Comparison of ENCODE assay signal across 12 mouse cellular contexts in the genomic region with DNA sequence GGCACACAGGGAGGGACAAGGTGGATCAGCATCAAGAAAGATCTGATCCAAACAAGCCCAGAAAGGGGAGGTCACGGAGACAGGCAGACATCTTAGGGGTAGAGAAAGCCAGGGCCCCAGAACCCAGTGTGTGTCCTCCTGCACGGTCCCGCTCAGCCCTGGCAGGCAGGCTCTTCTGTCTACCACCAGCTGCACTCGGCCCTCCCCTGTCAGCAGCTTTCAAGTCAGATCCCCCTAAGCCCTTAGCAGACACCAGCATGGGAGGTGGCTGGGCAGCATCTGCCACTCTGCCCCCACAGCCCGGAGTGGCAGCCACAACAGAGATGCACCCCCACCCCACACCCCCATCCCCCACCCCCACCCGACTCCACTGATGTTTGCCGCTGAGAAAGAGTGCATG. TPM values are rescaled to one million over a fixed set of nuclear protein-coding genes. Genes with fewer than 3 reads are reported as not detected.
DNase-seq lines count a peak whose midpoint lies in the region; ATAC-seq lines count a peak whose summit lies in the region.
"Had no signal": no experiment of that assay in that cellular context is flagged by ENCODE, and none has a peak within 500 bp of the region (broad histone marks: within the 10 kb centered on the region; RNA-seq: fewer than 3 reads in every experiment).

No protein-coding gene starts in this region.

- no peak for ATAC-seq in heart, embryonic 13.5 days (ENCODE audit: extremely low read depth, insufficient number of reproducible peaks, low FRiP score, low TSS enrichment)
- peak; percentile 59 for ATAC-seq in forebrain, embryonic 13.5 days
- peak; percentile 51 for ATAC-seq in midbrain, embryonic 11.5 days (ENCODE audit: low FRiP score)
- no peak for ATAC-seq in erythroblast, adult 5-6 weeks (replicated peaks; ENCODE audit: low FRiP score, poor library complexity, severe bottlenecking)
- ATAC-seq: inflammation-experienced regulatory T-cells, adult 6 months had no signal

- no peaks in the 10 kb centered on the region for H3K36me3 ChIP-seq in heart, embryonic 13.5 days
- peaks cover 11% of the 10 kb centered on the region; the same call in 1 of the 2 replicates for H3K36me3 ChIP-seq in forebrain, embryonic 13.5 days (ENCODE audit: poor library complexity, severe bottlenecking)
- H3K36me3 ChIP-seq in midbrain, embryonic 11.5 days (ENCODE audit: control insufficient read depth, insufficient read depth, low read length) = no peaks in the 10 kb centered on the region

- no peak overlapping the region; the same call in 1 of the 2 replicates for H3K4me2 ChIP-seq in heart, embryonic 13.5 days
- peak overlapping the region; percentile 84 for H3K4me2 ChIP-seq in forebrain, embryonic 13.5 days
- H3K4me2 ChIP-seq in midbrain, embryonic 11.5 days = peak overlapping the region; percentile 100

- H3K27me3 ChIP-seq in heart, embryonic 13.5 days (replicated peaks) = peaks cover 35% of the 10 kb centered on the region
- H3K27me3 ChIP-seq in forebrain, embryonic 13.5 days = no peaks in the 10 kb centered on the region; the same call in 1 of the 2 replicates
- peaks cover 4% of the 10 kb centered on the region for H3K27me3 ChIP-seq in midbrain, embryonic 11.5 days (ENCODE audit: control insufficient read depth, insufficient read depth, low read length)

- H3K9me3 ChIP-seq in heart, embryonic 13.5 days = peaks cover 7% of the 10 kb centered on the region
- no peaks in the 10 kb centered on the region for H3K9me3 ChIP-seq in forebrain, embryonic 13.5 days (replicated peaks)
- H3K9me3 ChIP-seq in midbrain, embryonic 11.5 days (ENCODE audit: control insufficient read depth, low read length) = no peaks in the 10 kb centered on the region

- 26% methylated on average over 7 of the region's 7 CpGs for WGBS in heart, embryonic 13.5 days
- 25% methylated on average over 7 of the region's 7 CpGs for WGBS in forebrain, embryonic 13.5 days
- 23% methylated on average over 7 of the region's 7 CpGs for WGBS in midbrain, embryonic 11.5 days

- peak overlapping the region; percentile 37; the same call in 1 of the 2 replicates for H3K9ac ChIP-seq in heart, embryonic 13.5 days
- peak overlapping the region; percentile 98 for H3K9ac ChIP-seq in forebrain, embryonic 13.5 days
- H3K9ac ChIP-seq in midbrain, embryonic 11.5 days (ENCODE audit: low read length) = peak overlapping the region; percentile 33; the same call in 1 of the 2 replicates

- H3K4me3 ChIP-seq in heart, embryonic 13.5 days = no peak overlapping the region
- peak overlapping the region; percentile 94 for H3K4me3 ChIP-seq in forebrain, embryonic 13.5 days
- peak overlapping the region; percentile 62 for H3K4me3 ChIP-seq in midbrain, embryonic 11.5 days (ENCODE audit: low read depth, low read length)

- no peak overlapping the region for H3K27ac ChIP-seq in heart, embryonic 13.5 days (replicated peaks)
- peak overlapping the region; percentile 94 for H3K27ac ChIP-seq in forebrain, embryonic 13.5 days
- H3K27ac ChIP-seq in midbrain, embryonic 11.5 days (ENCODE audit: low read depth, low read length) = no peak overlapping the region

- H3K4me1 ChIP-seq in heart, embryonic 13.5 days = peaks cover 30% of the 10 kb centered on the region
- peaks cover 47% of the 10 kb centered on the region for H3K4me1 ChIP-seq in forebrain, embryonic 13.5 days
- peaks cover 11% of the 10 kb centered on the region for H3K4me1 ChIP-seq in midbrain, embryonic 11.5 days (ENCODE audit: control insufficient read depth, insufficient read depth, low read length)

- DNase-seq in heart, postnatal 14 days = no peak
- peak; percentile 87 for DNase-seq in midbrain, embryonic 11.5 days (ENCODE audit: low spot score, missing footprints)
- peak; percentile 55 for DNase-seq in thymus, postnatal 0 days (ENCODE audit: low spot score)
- DNase-seq in lung, postnatal 10 days = no peak
- DNase-seq in frontal cortex, postnatal 10 days (ENCODE audit: low spot score in 2 of 2) = no peak
- DNase-seq: embryo, embryonic 11 days; gastrocnemius, postnatal 36 days; lung, postnatal 36 days had no signal

- intact Hi-C loops in heart, postnatal 14 days (cut with DNase I) = no loop called here

RNA-seq across cellular contexts. Expression of gene Podxl2, which starts 2.0 kb away (rescaled TPM):
- 44.1 and 46.1 TPM in 2 replicates for polyA plus RNA-seq in heart, embryonic 13.5 days (2015; fragmentation: Nextera tagmentation; extraction: Ambion mirVana)
- 10 to 100 TPM; 26.7 to 27.4 TPM for total RNA-seq in heart, postnatal 14 days (2021)
- 355 and 357 TPM in 2 replicates for polyA plus RNA-seq in forebrain, embryonic 13.5 days (2015; fragmentation: Nextera tagmentation; extraction: Ambion mirVana)
- 118 and 119 TPM in 2 replicates for polyA plus RNA-seq in midbrain, embryonic 11.5 days (2014; fragmentation: Nextera tagmentation; extraction: Ambion mirVana)
- polyA plus RNA-seq in thymus, postnatal 0 days (2015; fragmentation: Nextera tagmentation; extraction: Ambion mirVana) = 14.1 and 16.9 TPM in 2 replicates
- total RNA-seq in erythroblast, adult 5-6 weeks (2015; ENCODE audit: low replicate concordance) = not detected in 2 replicates
- total RNA-seq in erythroblast, adult 5-6 weeks (2017; ENCODE audit: low replicate concordance) = not detected in 2 replicates
- polyA plus RNA-seq: inflammation-experienced regulatory T-cells, adult 6 months had no signal

RNA-seq across cellular contexts. Expression of gene Mcm2, which starts 25.8 kb away (rescaled TPM):
- 98.1 and 98.3 TPM in 2 replicates for polyA plus RNA-seq in heart, embryonic 13.5 days (2015; fragmentation: Nextera tagmentation; extraction: Ambion mirVana)
- total RNA-seq in heart, postnatal 14 days (2021) = 10 to 100 TPM; 11.0 to 15.4 TPM
- 133 and 157 TPM in 2 replicates for polyA plus RNA-seq in forebrain, embryonic 13.5 days (2015; fragmentation: Nextera tagmentation; extraction: Ambion mirVana)
- polyA plus RNA-seq in midbrain, embryonic 11.5 days (2014; fragmentation: Nextera tagmentation; extraction: Ambion mirVana) = 210 and 212 TPM in 2 replicates
- polyA plus RNA-seq in thymus, postnatal 0 days (2015; fragmentation: Nextera tagmentation; extraction: Ambion mirVana) = 138 and 161 TPM in 2 replicates
- 30.6 and 34.7 TPM in 2 replicates for total RNA-seq in erythroblast, adult 5-6 weeks (2015; ENCODE audit: low replicate concordance)
- 78.5 and 87.8 TPM in 2 replicates for total RNA-seq in erythroblast, adult 5-6 weeks (2017; ENCODE audit: low replicate concordance)

RNA-seq across cellular contexts. Expression of gene Tpra1, which starts 29.2 kb away (rescaled TPM):
- polyA plus RNA-seq in heart, embryonic 13.5 days (2015; fragmentation: Nextera tagmentation; extraction: Ambion mirVana) = 39.8 and 47.0 TPM in 2 replicates
- total RNA-seq in heart, postnatal 14 days (2021) = 10 to 100 TPM; 34.7 to 38.9 TPM
- polyA plus RNA-seq in forebrain, embryonic 13.5 days (2015; fragmentation: Nextera tagmentation; extraction: Ambion mirVana) = 45.4 and 53.9 TPM in 2 replicates
- 36.9 and 39.6 TPM in 2 replicates for polyA plus RNA-seq in midbrain, embryonic 11.5 days (2014; fragmentation: Nextera tagmentation; extraction: Ambion mirVana)
- 77.0 and 78.8 TPM in 2 replicates for polyA plus RNA-seq in thymus, postnatal 0 days (2015; fragmentation: Nextera tagmentation; extraction: Ambion mirVana)
- 112 and 136 TPM in 2 replicates for total RNA-seq in erythroblast, adult 5-6 weeks (2015; ENCODE audit: low replicate concordance)
- total RNA-seq in erythroblast, adult 5-6 weeks (2017; ENCODE audit: low replicate concordance) = 210 and 272 TPM in 2 replicates

RNA-seq across cellular contexts. Expression of gene Abtb1, which starts 31.0 kb away (rescaled TPM):
- polyA plus RNA-seq in heart, embryonic 13.5 days (2015; fragmentation: Nextera tagmentation; extraction: Ambion mirVana) = 23.7 and 26.0 TPM in 2 replicates
- total RNA-seq in heart, postnatal 14 days (2021) = 10 to 100 TPM; 23.4 to 24.3 TPM
- 32.0 and 32.3 TPM in 2 replicates for polyA plus RNA-seq in forebrain, embryonic 13.5 days (2015; fragmentation: Nextera tagmentation; extraction: Ambion mirVana)
- polyA plus RNA-seq in midbrain, embryonic 11.5 days (2014; fragmentation: Nextera tagmentation; extraction: Ambion mirVana) = 15.4 and 17.4 TPM in 2 replicates
- 64.7 and 77.2 TPM in 2 replicates for polyA plus RNA-seq in thymus, postnatal 0 days (2015; fragmentation: Nextera tagmentation; extraction: Ambion mirVana)
- 78.6 and 90.1 TPM in 2 replicates for total RNA-seq in erythroblast, adult 5-6 weeks (2015; ENCODE audit: low replicate concordance)
- 218 and 344 TPM in 2 replicates for total RNA-seq in erythroblast, adult 5-6 weeks (2017; ENCODE audit: low replicate concordance)

Comparison
In these comparisons a context has a peak if more than half of its experiments do, and no peak if none do; other contexts are left out.
1. ATAC-seq: peak in forebrain, embryonic 13.5 days (single experiment) and midbrain, embryonic 11.5 days (single experiment); none in heart, embryonic 13.5 days (single experiment) and erythroblast, adult 5-6 weeks (single experiment).
2. H3K9ac ChIP-seq: peak in every context shown above with its lines; median percentile 98 in forebrain, embryonic 13.5 days; 37 in heart, embryonic 13.5 days; 33 in midbrain, embryonic 11.5 days.
3. DNase-seq: peak in midbrain, embryonic 11.5 days (single experiment) and thymus, postnatal 0 days (single experiment); none in heart, postnatal 14 days (0 of 2), lung, postnatal 10 days (single experiment) and frontal cortex, postnatal 10 days (0 of 2).